Mouse (Mus musculus) CH12.LX (cell line): Measurements from ENCODE around the gene Gjc1. TPM values are rescaled to one million over a fixed set of nuclear protein-coding genes. Genes with fewer than 3 reads are reported as not detected.
A peak's percentile ranks its signal among the peaks of the same experiment; 100 is the strongest.

Experiments
- DNase-seq: peaks from one replicate; pipeline ENCODE4 v3.0.0-alpha.2; 2013; ENCODE audit errors: extremely low read depth
- H3K27ac ChIP-seq: 2 replicates; pipeline ENCODE4 v1.5.1; 2012; ENCODE audit warnings: low read depth, mild to moderate bottlenecking, control low read depth, moderate library complexity; ENCODE audit not compliant: insufficient read depth
- H3K27me3 ChIP-seq: replicated peaks from 2 replicates; pipeline ENCODE3; 2012; ENCODE audit warnings: inconsistent platforms
- H3K36me3 ChIP-seq, 2 experiments: replicated peaks in 1 of 2; 2 replicates each; pipeline versions ENCODE3 to v1.6.1; 2012; ENCODE audit warnings: inconsistent platforms in 1 of 2, low read length in 1 of 2, mild to moderate bottlenecking in 1 of 2, mixed read lengths in 1 of 2, moderate library complexity in 1 of 2; ENCODE audit not compliant: control insufficient read depth in 1 of 2, insufficient read depth in 1 of 2
- H3K4me1 ChIP-seq, 2 experiments: 2 replicates each; pipeline ENCODE4 v1.6.1; 2012; ENCODE audit warnings: inconsistent platforms in 1 of 2, moderate library complexity in 1 of 2; ENCODE audit not compliant: insufficient read depth in 2 of 2, control insufficient read depth in 1 of 2
- H3K4me2 ChIP-seq: 2 replicates; pipeline ENCODE4 v1.6.1; 2012; ENCODE audit warnings: low read depth, mild to moderate bottlenecking, control low read depth; ENCODE audit not compliant: poor library complexity, insufficient read depth, severe bottlenecking
- H3K4me3 ChIP-seq, 3 experiments: fragments of 150-350 bp in 1 of 3; sonication (generic) in 1 of 3; replicated peaks in 1 of 3; 2 replicates each; pipeline versions ENCODE3 to v1.5.1; 2011 to 2012; ENCODE audit warnings: low read depth in 2 of 3, low read length in 2 of 3, mild to moderate bottlenecking in 2 of 3, moderate library complexity in 2 of 3, control low read depth in 1 of 3, improper control_type of control experiment in 1 of 3, inconsistent platforms in 1 of 3, mixed read lengths in 1 of 3; ENCODE audit not compliant: poor library complexity in 1 of 3
- H3K79me2 ChIP-seq: replicated peaks from 2 replicates; pipeline ENCODE4 v1.6.1; 2012; ENCODE audit warnings: mild to moderate bottlenecking, moderate library complexity; ENCODE audit not compliant: control insufficient read depth, poor library complexity, insufficient read depth, severe bottlenecking; ENCODE audit errors: extremely low read depth
- H3K9ac ChIP-seq: 2 replicates; pipeline ENCODE4 v1.6.1; 2012; ENCODE audit warnings: low read depth, mild to moderate bottlenecking, control low read depth, moderate library complexity; ENCODE audit not compliant: insufficient read depth
- H3K9me3 ChIP-seq: replicated peaks from 2 replicates; pipeline ENCODE3; 2012; ENCODE audit warnings: low read length, inconsistent platforms, mixed read lengths
- BHLHE40 ChIP-seq: IDR thresholded peaks from 2 replicates; pipeline ENCODE4 v1.6.1; 2011; ENCODE audit warnings: mild to moderate bottlenecking, low read depth, low read length, improper control_type of control experiment
- CHD2 ChIP-seq: IDR thresholded peaks from 2 replicates; pipeline ENCODE4 v1.6.1; 2011; ENCODE audit warnings: low read length, improper control_type of control experiment
- CTCF ChIP-seq, 2 experiments: IDR thresholded peaks in 1 of 2; conservative IDR thresholded peaks in 1 of 2; 2 replicates each; pipeline ENCODE4 v1.5.1; 2011 to 2012; ENCODE audit warnings: low read depth in 2 of 2, low read length in 2 of 2, improper control_type of control experiment in 1 of 2, inconsistent platforms in 1 of 2, mild to moderate bottlenecking in 1 of 2, moderate library complexity in 1 of 2
- E2F4 ChIP-seq: IDR thresholded peaks from 2 replicates; pipeline ENCODE4 v1.6.1; 2011; ENCODE audit warnings: low read depth, low read length, improper control_type of control experiment; ENCODE audit not compliant: insufficient replicate concordance
- EP300 ChIP-seq: IDR thresholded peaks from 2 replicates; pipeline ENCODE4 v1.6.1; 2011; ENCODE audit warnings: low read length, improper control_type of control experiment
- ETS1 ChIP-seq: conservative IDR thresholded peaks from 2 replicates; pipeline ENCODE4 v1.6.1; 2012; ENCODE audit warnings: low read depth, mild to moderate bottlenecking, inconsistent platforms, low read length, improper control_type of control experiment, moderate library complexity
- GABPA ChIP-seq: IDR thresholded peaks from 2 replicates; pipeline ENCODE4 v1.6.1; 2012; ENCODE audit warnings: low read depth, low read length, improper control_type of control experiment, inconsistent platforms; ENCODE audit not compliant: insufficient replicate concordance
- IRF4 ChIP-seq: IDR thresholded peaks from 2 replicates; pipeline ENCODE4 v1.6.1; 2014; ENCODE audit warnings: low read depth, mild to moderate bottlenecking, inconsistent platforms, low read length, improper control_type of control experiment
- JUN ChIP-seq: IDR thresholded peaks from 2 replicates; pipeline ENCODE4 v1.6.1; 2011; ENCODE audit warnings: low read depth, mild to moderate bottlenecking, low read length, improper control_type of control experiment, moderate library complexity; ENCODE audit not compliant: insufficient read depth
- JUND ChIP-seq: conservative IDR thresholded peaks from 2 replicates; pipeline ENCODE4 v1.6.1; 2011; ENCODE audit warnings: low read depth, low read length, improper control_type of control experiment
- MXI1 ChIP-seq: IDR thresholded peaks from 2 replicates; pipeline ENCODE4 v1.6.1; 2011; ENCODE audit warnings: mild to moderate bottlenecking, low read depth, low read length, improper control_type of control experiment
- MYC ChIP-seq: IDR thresholded peaks from 2 replicates; pipeline ENCODE4 v1.6.1; 2011; ENCODE audit warnings: low read depth, mild to moderate bottlenecking, improper control_type of control experiment, low read length
- POLR2A ChIP-seq: IDR thresholded peaks from 2 replicates; pipeline ENCODE4 v1.6.1; 2011; ENCODE audit warnings: low read depth, mild to moderate bottlenecking, improper control_type of control experiment, low read length
- RAD21 ChIP-seq: IDR thresholded peaks from 2 replicates; pipeline ENCODE4 v1.6.1; 2011; ENCODE audit warnings: low read depth, mild to moderate bottlenecking, low read length, improper control_type of control experiment, moderate library complexity
- RCOR1 ChIP-seq: conservative IDR thresholded peaks from 2 replicates; pipeline ENCODE4 v1.6.1; 2012; ENCODE audit warnings: low read depth, mild to moderate bottlenecking, inconsistent platforms, low read length, improper control_type of control experiment
- SIN3A ChIP-seq: IDR thresholded peaks from 2 replicates; pipeline ENCODE4 v1.6.1; 2012; ENCODE audit warnings: low read length, improper control_type of control experiment, inconsistent platforms
- USF1 ChIP-seq: IDR thresholded peaks from 2 replicates; pipeline ENCODE4 v1.6.1; 2014; ENCODE audit warnings: low read depth, mild to moderate bottlenecking, inconsistent platforms, low read length, improper control_type of control experiment
- ZMIZ1 ChIP-seq: IDR thresholded peaks from 2 replicates; pipeline ENCODE4 v1.6.1; 2012; ENCODE audit warnings: low read depth, mild to moderate bottlenecking, inconsistent platforms, low read length, improper control_type of control experiment
- dilution Hi-C: fragments of 300-500 bp; cut with MboI; formaldehyde crosslinking; loops from 2 replicates; pipeline ENCODE4 v1.14.3; 2020; ENCODE audit warnings: low sequenced_read_pairs; ENCODE audit not compliant: extremely low pct_unique_long_range_greater_than_20kb, extremely low pct_ligation_motif_present
- in situ Hi-C: fragments of 300-500 bp; cut with MboI; formaldehyde crosslinking; loops from 3 replicates; pipeline ENCODE4 v1.14.3; 2019; ENCODE audit warnings: low sequenced_read_pairs, low pct_ligation_motif_present, low pct_unique_long_range_greater_than_20kb, mixed read lengths
- polyA plus RNA-seq: library from polyadenylated mRNA; unstranded; fragments of >175 nt; gene quantifications from 2 replicates; pipeline ENCODE4 v1.2.1, GENCODE M21; 2012; ENCODE audit warnings: low read depth; ENCODE audit not compliant: insufficient read length
- total RNA-seq, 2 experiments: library from RNA; depleted of rRNA; stranded (reverse); fragments of 300-350 nt in 1 of 2; fragments of >200 nt in 1 of 2; gene quantifications; 2 replicates each; pipeline ENCODE4 v1.2.3; 2012 to 2014

Gjc1 gene
- total and polyA plus RNA-seq, 3 experiments: not detected

DNA sequence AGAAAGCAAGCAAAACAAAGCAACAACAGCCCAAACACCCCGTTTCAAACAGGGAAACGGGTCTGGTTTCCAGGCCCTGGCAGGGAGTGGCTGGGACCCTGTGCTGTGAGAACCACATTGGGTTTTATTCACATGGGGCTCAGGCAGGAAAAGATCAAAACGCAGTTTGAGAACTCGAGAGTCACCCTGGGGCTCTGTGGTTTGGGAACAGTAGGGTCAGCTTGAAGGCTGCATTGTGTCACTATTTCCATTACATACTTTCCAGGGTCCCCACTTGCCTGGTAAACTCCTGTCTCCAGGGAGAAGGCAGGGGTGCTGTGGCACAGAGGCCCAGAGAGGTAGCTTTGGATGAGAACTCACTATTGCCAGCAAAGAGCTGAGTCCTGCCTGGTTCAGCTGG lies 7.6 kb upstream of the Gjc1 start:
- Histone ChIP-seq H3K36me3 (no peaks in the 10 kb centered on the region), H3K27ac (no peak overlapping the region), H3K9ac (no peak overlapping the region), H3K4me3 (no peak overlapping the region), H3K4me2 (no peak overlapping the region), H3K4me1 (peaks cover 3 to 5% of the 10 kb centered on the region in 2 experiments; a peak in 3 of 4 replicates), H3K27me3 (peaks cover 39% of the 10 kb centered on the region), H3K79me2 (no peaks in the 10 kb centered on the region), H3K9me3 (peaks cover 7% of the 10 kb centered on the region)
- DNase-seq: peak; percentile 43
- in situ Hi-C loops (no loop called here), dilution Hi-C loops (no loop called here)
- TF ChIP-seq EP300: peak; percentile 80
- no peak for TF ChIP-seq E2F4
- TF ChIP-seq CHD2: no peak
- no peak for TF ChIP-seq GABPA
- TF ChIP-seq IRF4: no peak
- no peak for TF ChIP-seq USF1
- TF ChIP-seq JUN: peak; percentile 93
- no peak for TF ChIP-seq RCOR1
- TF ChIP-seq RAD21: no peak
- TF ChIP-seq ZMIZ1: no peak
- TF ChIP-seq SIN3A: no peak
- no peak for TF ChIP-seq MYC
- no peak for TF ChIP-seq CTCF (conservative IDR thresholded peaks at IDR 0.05 in 1 of 2, IDR thresholded peaks at IDR 0.05 in 1 of 2; ENCODE audit: low read depth in 2 of 2, low read length in 2 of 2)
- no peak for TF ChIP-seq POLR2A
- TF ChIP-seq JUND: peak; percentile 84
- TF ChIP-seq MXI1: no peak
- peak; percentile 78 for TF ChIP-seq ETS1

- TF ChIP-seq BHLHE40: no peak
- no peak for TF ChIP-seq ETS1
- TF ChIP-seq EP300: no peak
- dilution Hi-C loops: no loop called here
- no peak overlapping the region for H3K9ac ChIP-seq
- no peak overlapping the region for H3K4me2 ChIP-seq
- in situ Hi-C loops: no loop called here
- peaks cover 3 to 5% of the 10 kb centered on the region in 2 experiments; a peak in 3 of 4 replicates for H3K4me1 ChIP-seq
- no peak overlapping the region for H3K4me3 ChIP-seq
- no peaks in the 10 kb centered on the region for H3K79me2 ChIP-seq
- H3K9me3 ChIP-seq: peaks cover 7% of the 10 kb centered on the region
- H3K27me3 ChIP-seq: peaks cover 39% of the 10 kb centered on the region
- no peaks in the 10 kb centered on the region for H3K36me3 ChIP-seq
- no peak for DNase-seq
- no peak overlapping the region for H3K27ac ChIP-seq
Observed at GRCm38 (mm10) chr11:102826476-102826875, 7.0 kb upstream of the Gjc1 start.
